Mouse (Mus musculus) cerebellum, adult 2 months (tissue): Measurements from ENCODE around the gene Il1rapl1.

ENCODE experiments used
- CTCF ChIP-seq: fragments of 200-500 bp; IDR thresholded peaks from 2 replicates; pipeline ENCODE4 v1.5.1; 2011; ENCODE audit warnings: low read depth, mild to moderate bottlenecking, control low read depth, low read length, moderate library complexity, borderline replicate concordance; ENCODE audit not compliant: insufficient read depth
- POLR2A ChIP-seq: fragments of 200-500 bp; IDR thresholded peaks from 2 replicates; pipeline ENCODE4 v1.6.1; 2011; ENCODE audit warnings: low read length, control low read depth, borderline replicate concordance; ENCODE audit not compliant: insufficient read depth

DNA sequence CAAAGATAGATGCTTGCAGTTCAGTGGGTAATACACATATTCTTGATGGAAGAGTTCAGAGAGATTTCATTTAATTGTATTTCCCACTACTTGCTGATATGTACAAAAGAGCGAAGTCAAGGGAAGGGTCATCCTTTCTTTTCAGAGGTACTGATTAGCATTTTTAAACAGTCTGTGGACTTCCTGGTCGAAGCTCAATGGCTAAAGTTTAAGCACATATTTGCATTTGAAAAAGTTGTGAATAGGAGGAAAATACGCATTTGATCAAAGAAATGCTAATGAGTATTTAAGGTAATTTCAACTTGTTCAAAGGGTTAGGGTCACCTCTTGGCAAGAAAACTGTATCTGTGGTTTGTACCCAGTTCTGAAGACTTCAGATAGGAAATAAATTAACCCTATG, 1386.6 kb downstream of the Il1rapl1 start:
- no peak for TF ChIP-seq POLR2A
- TF ChIP-seq CTCF: no peak
